Mouse (Mus musculus) olfactory bulb, adult 2 months (tissue): ENCODE measurements around the gene Lcn8.

ENCODE experiments used
- CTCF ChIP-seq: fragments of 200-500 bp; IDR thresholded peaks from 2 replicates; pipeline ENCODE4 v1.5.1; 2012; ENCODE audit warnings: low read depth, mild to moderate bottlenecking, low read length, moderate library complexity; ENCODE audit not compliant: insufficient read depth
- POLR2A ChIP-seq: fragments of 200-500 bp; IDR thresholded peaks from 2 replicates; pipeline ENCODE4 v1.6.1; 2012; ENCODE audit warnings: mild to moderate bottlenecking, low read depth, low read length, moderate library complexity; ENCODE audit not compliant: insufficient read depth

DNA sequence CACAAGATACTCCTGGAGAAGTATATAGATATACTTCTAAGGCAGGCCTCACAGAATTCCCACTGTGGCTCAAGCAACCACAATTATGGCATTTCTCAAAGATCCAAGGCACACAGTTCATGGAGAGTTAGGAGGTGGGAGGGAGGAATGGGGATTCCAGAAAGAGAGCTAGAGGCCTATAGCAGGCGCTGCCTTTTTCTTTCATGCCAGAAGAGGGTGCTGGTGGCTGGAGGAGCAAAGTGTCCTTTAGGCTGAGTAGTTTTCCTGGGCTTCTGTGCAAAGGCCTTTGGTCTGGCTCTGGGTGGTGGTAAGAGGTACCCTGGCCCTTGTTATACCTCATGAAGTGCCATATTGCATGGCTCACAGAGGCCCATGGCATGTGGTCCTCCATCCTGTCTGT lies 18.9 kb upstream of the Lcn8 start:
- no peak for TF ChIP-seq POLR2A
- TF ChIP-seq CTCF = no peak
